Mouse (Mus musculus) cortical plate, adult 2 months (tissue): ENCODE results near the gene Pp2d1.

ENCODE experiments used
- CTCF ChIP-seq: fragments of 200-500 bp; IDR thresholded peaks from 2 replicates; pipeline ENCODE4 v1.5.1; 2011; ENCODE audit warnings: mild to moderate bottlenecking, control low read depth, low read length; ENCODE audit not compliant: insufficient read depth; ENCODE audit errors: extremely low read depth
- POLR2A ChIP-seq: fragments of 200-500 bp; IDR thresholded peaks from 2 replicates; pipeline ENCODE4 v1.6.1; 2011; ENCODE audit warnings: mild to moderate bottlenecking, low read length, control low read depth; ENCODE audit not compliant: insufficient read depth; ENCODE audit errors: extremely low read depth

DNA sequence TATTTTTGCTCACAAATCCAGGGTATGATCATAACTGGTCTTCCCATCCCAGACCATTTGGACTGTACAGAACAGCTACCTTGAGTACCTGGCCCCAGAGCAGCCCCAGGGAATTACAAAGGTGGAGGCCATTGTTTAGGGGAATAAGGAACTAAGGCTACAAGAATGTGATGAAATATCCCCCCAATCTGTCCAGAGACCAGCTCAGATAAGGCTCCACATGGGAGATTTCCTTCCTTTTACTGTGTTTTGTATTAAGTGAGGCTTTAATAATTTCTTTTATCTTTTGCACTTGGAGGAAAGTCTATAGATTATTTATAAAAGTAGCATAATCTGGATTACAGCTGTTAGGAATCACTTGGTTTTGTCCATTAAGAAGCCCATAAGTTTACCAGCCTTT is 70.6 kb downstream of the Pp2d1 start:
- TF ChIP-seq POLR2A (no peak), CTCF (no peak)
